Mouse (Mus musculus) ES-Bruce4 (cell line): ENCODE measurements around the gene Exosc10.

Experiments
- CTCF ChIP-seq: IDR thresholded peaks from one replicate; pipeline ENCODE4 v1.8.1; 2011; ENCODE audit warnings: low read depth, low read length
- EP300 ChIP-seq: IDR thresholded peaks from 2 replicates; pipeline ENCODE4 v1.6.1; 2011; ENCODE audit warnings: low read depth, low read length; ENCODE audit not compliant: insufficient read depth
- POLR2A ChIP-seq: IDR thresholded peaks from one replicate; pipeline ENCODE4 v1.8.1; 2011; ENCODE audit warnings: low read length; ENCODE audit not compliant: insufficient read depth

GRCm38 (mm10) chr4:148581422-148581821 is 23.2 kb downstream of the Exosc10 start:
- TF ChIP-seq CTCF (no peak), EP300 (no peak), POLR2A (no peak)
